Mouse (Mus musculus): ENCODE data around the gene Pfkfb2.

- TF ChIP-seq CTCF (IDR thresholded peaks at IDR 0.05; ENCODE audit: low read depth) (no peak), EP300 (IDR thresholded peaks at IDR 0.05; ENCODE audit: low read depth) (no peak)
These were observed 27.1 kb downstream of the Pfkfb2 start for GRCm38 (mm10) chr1:130701976-130702375.

Measured in liver, postnatal 0 days (tissue).